Mouse (Mus musculus): ENCODE measurements around the gene Hdac9.

- no peak for TF ChIP-seq CTCF (IDR thresholded peaks at IDR 0.05; ENCODE audit: low read depth)
- TF ChIP-seq EP300 (optimal IDR thresholded peaks at IDR 0.05), result no peak
Observed at GRCm38 (mm10) chr12:34792113-34792452, 124.8 kb downstream of the Hdac9 start.

All from stomach, postnatal 0 days (tissue).